Mouse (Mus musculus) embryonic facial prominence, embryonic 10.5 days (tissue): ENCODE measurements around the gene Ccdc83. TPM values are rescaled to one million over a fixed set of nuclear protein-coding genes. Genes with fewer than 3 reads are reported as not detected.

Source experiments
- DNase-seq: peaks from one replicate; pipeline ENCODE4 v3.0.0-alpha.2; 2017; ENCODE audit warnings: low spot score
- H3K27ac ChIP-seq: fragments of 300-500 bp; sonication (generic); replicated peaks from 2 replicates; pipeline ENCODE4 v1.5.1; 2016; ENCODE audit warnings: mild to moderate bottlenecking
- H3K27me3 ChIP-seq: fragments of 300-500 bp; sonication (generic); replicated peaks from 2 replicates; pipeline ENCODE4 v1.6.1; 2016; ENCODE audit warnings: low read depth, mild to moderate bottlenecking; ENCODE audit not compliant: poor library complexity, severe bottlenecking
- H3K36me3 ChIP-seq: fragments of 300-500 bp; sonication (generic); replicated peaks from 2 replicates; pipeline ENCODE4 v1.6.1; 2016; ENCODE audit warnings: mild to moderate bottlenecking, moderate library complexity
- H3K4me1 ChIP-seq: fragments of 300-500 bp; sonication (generic); 2 replicates; pipeline ENCODE4 v1.6.1; 2016
- H3K4me3 ChIP-seq: fragments of 300-500 bp; sonication (generic); 2 replicates; pipeline ENCODE4 v1.5.1; 2016; ENCODE audit warnings: mild to moderate bottlenecking, moderate library complexity
- H3K9me3 ChIP-seq: fragments of 300-500 bp; sonication (generic); 2 replicates; pipeline ENCODE4 v1.6.1; 2016; ENCODE audit warnings: mild to moderate bottlenecking
- WGBS: fragments of 180-500 bp; shearing (Covaris S2); methylation state at CpG from one replicate; pipeline ENCODE4 v1.1.7; 2016; 5-methylcytosine and 5-hydroxymethylcytosine counted together
- polyA plus RNA-seq: library from polyadenylated mRNA; unstranded; fragments of >200 nt; fragmentation: Nextera tagmentation; extraction: Ambion mirVana; gene quantifications from 2 replicates; pipeline ENCODE4 v1.2.1, GENCODE M21; 2016

The Ccdc83 gene
- polyA plus RNA-seq, 1 experiment from 2014 or later, result not detected

GRCm38 (mm10) chr7:90281759-90282546, 16.4 kb upstream of the Ccdc83 start:
- H3K9me3 ChIP-seq, result no peaks in the 10 kb centered on the region
- no peak for DNase-seq
- no peak overlapping the region for H3K4me3 ChIP-seq
- H3K36me3 ChIP-seq, result no peaks in the 10 kb centered on the region
- H3K27ac ChIP-seq, result no peak overlapping the region
- H3K4me1 ChIP-seq, result peaks cover 8% of the 10 kb centered on the region
- H3K27me3 ChIP-seq, result no peaks in the 10 kb centered on the region
- 88% methylated on average over 11 of the region's 11 CpGs for WGBS

- peak; percentile 35 for DNase-seq
- Histone ChIP-seq H3K4me1 (peaks cover 8% of the 10 kb centered on the region), H3K27me3 (no peaks in the 10 kb centered on the region), H3K4me3 (no peak overlapping the region), H3K9me3 (no peaks in the 10 kb centered on the region), H3K27ac (no peak overlapping the region), H3K36me3 (no peaks in the 10 kb centered on the region)
- 50% methylated on average over 8 of the region's 8 CpGs for WGBS
These were observed 15.3 kb upstream of the Ccdc83 start for GRCm38 (mm10) chr7:90280878-90281277.

DNA sequence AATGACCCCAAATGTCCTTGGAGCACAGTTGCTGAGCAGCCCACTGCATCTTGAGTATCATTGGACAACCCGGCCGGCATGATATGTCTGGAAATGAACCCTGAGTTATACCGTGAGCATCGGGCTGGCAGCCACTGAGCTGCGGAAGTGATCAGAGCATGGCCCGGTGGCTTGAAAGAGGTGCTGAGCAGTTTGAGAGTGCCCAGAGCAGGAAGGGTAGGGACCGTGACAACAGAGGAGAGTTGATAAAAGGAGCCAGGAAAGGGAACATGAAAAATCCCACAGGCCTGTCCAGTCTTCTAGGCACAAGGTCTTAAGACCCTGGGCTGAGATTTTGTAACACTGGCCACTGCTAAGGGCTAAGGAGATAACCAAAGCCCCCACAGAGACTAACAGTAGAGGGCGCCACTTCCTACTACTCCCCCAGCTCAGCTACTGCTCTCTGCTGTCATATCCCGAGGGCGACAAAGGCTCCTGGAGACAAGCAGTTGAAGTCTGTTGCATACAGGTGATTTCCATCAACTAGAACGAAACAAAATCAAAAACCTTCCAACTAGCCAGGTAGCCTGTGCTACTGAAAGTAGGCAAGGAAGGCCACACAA, 14.8 kb upstream of the Ccdc83 start:
- H3K4me1 ChIP-seq, result peaks cover 8% of the 10 kb centered on the region
- no peak overlapping the region for H3K4me3 ChIP-seq
- no peaks in the 10 kb centered on the region for H3K36me3 ChIP-seq
- H3K27me3 ChIP-seq, result no peaks in the 10 kb centered on the region
- peak; percentile 43 for DNase-seq
- H3K27ac ChIP-seq, result no peak overlapping the region
- WGBS, result 64% methylated on average over 11 of the region's 11 CpGs
- H3K9me3 ChIP-seq, result no peaks in the 10 kb centered on the region

- Histone ChIP-seq H3K9me3 (no peaks in the 10 kb centered on the region), H3K4me3 (no peak overlapping the region), H3K4me1 (peaks cover 8% of the 10 kb centered on the region), H3K27ac (no peak overlapping the region), H3K36me3 (no peaks in the 10 kb centered on the region), H3K27me3 (no peaks in the 10 kb centered on the region)
- 90% methylated on average over 4 of the region's 4 CpGs for WGBS
- DNase-seq, result no peak
These were observed 13.6 kb upstream of the Ccdc83 start for GRCm38 (mm10) chr7:90279136-90279535.

- no peak overlapping the region for H3K27ac ChIP-seq
- WGBS, result 57% methylated on average over 4 of the region's 4 CpGs
- no peaks in the 10 kb centered on the region for H3K27me3 ChIP-seq
- DNase-seq, result no peak
- peaks cover 8% of the 10 kb centered on the region for H3K4me1 ChIP-seq
- no peaks in the 10 kb centered on the region for H3K9me3 ChIP-seq
- H3K36me3 ChIP-seq, result no peaks in the 10 kb centered on the region
- no peak overlapping the region for H3K4me3 ChIP-seq
These were observed 12.2 kb upstream of the Ccdc83 start for GRCm38 (mm10) chr7:90277769-90278168.

DNA sequence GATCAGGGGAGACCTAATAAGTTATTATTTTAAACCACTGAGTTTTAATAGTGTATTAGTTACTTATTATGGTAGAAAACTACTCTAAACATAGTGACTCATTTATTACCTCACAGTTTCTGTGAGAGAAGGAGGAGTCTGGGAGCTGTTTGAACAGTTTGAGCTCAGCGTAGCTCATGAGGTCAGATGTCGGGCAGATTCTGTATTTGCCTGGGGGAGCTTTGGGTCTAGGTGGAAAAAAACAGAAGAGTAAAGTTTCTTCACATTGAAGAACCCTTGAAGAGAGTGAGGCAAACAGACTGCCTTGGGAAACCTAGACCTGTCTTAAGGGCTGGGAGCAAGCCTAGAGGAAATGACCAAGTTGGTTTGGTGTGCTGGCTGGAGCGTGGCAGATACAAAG, 11.7 kb upstream of the Ccdc83 start:
- H3K27me3 ChIP-seq, result no peaks in the 10 kb centered on the region
- H3K27ac ChIP-seq, result no peak overlapping the region
- H3K36me3 ChIP-seq, result no peaks in the 10 kb centered on the region
- DNase-seq, result no peak
- no peaks in the 10 kb centered on the region for H3K9me3 ChIP-seq
- peaks cover 8% of the 10 kb centered on the region for H3K4me1 ChIP-seq
- 68% methylated on average over 3 of the region's 3 CpGs for WGBS
- no peak overlapping the region for H3K4me3 ChIP-seq

DNA sequence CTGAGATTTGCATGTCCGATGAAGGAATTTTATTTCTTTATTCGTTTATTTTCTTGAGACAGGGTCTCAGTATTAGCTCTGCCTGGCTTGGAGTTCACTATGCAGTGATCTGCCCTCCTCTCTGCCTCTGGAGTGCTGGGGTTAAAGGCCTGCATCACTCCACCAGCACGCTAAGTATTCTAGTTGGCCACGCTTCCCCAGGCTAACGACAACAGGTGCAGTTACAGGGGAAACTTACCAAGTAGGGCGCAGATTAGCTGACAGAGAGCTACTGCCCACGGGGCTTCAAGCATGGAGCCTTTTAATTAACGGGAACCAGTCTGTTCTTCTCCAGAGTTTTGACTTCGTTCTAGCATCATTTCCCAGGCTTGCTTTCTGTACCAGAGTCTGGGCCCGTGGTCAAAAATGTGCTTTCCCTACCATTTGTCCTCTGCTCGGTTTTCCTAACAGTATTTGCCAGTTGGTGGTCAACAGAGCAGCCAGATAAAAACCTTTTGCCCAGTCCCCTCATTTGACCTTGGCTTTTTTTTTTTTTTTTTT, 9.1 kb upstream of the Ccdc83 start:
- Histone ChIP-seq H3K36me3 (no peaks in the 10 kb centered on the region), H3K9me3 (no peaks in the 10 kb centered on the region), H3K4me3 (no peak overlapping the region), H3K27ac (no peak overlapping the region), H3K27me3 (no peaks in the 10 kb centered on the region), H3K4me1 (peaks cover 5% of the 10 kb centered on the region)
- WGBS, result 63% methylated on average over 11 of the region's 11 CpGs
- no peak for DNase-seq

DNA sequence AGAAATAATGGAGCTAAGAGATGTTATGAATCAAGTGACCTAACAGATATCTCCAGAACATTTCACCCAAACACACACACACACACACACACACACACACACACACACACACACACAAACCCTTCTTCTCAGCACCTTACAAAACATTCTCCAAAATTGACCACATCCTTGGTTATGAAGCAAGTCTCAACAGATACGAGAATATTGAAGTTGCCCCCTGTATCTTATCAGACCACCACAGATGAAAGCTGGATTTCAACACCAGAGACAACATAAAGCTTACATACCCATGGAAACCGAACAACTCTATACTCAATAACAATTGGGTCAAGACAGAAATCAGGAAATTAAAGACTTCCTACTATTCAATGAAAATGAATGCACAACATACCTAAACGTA, 4.6 kb upstream of the Ccdc83 start:
- H3K36me3 ChIP-seq, result no peaks in the 10 kb centered on the region
- 84% methylated on average over 3 of the region's 3 CpGs for WGBS
- H3K4me1 ChIP-seq, result peaks cover 5% of the 10 kb centered on the region
- no peak overlapping the region for H3K27ac ChIP-seq
- no peak overlapping the region for H3K4me3 ChIP-seq
- H3K27me3 ChIP-seq, result no peaks in the 10 kb centered on the region
- H3K9me3 ChIP-seq, result no peaks in the 10 kb centered on the region
- no peak for DNase-seq

DNA sequence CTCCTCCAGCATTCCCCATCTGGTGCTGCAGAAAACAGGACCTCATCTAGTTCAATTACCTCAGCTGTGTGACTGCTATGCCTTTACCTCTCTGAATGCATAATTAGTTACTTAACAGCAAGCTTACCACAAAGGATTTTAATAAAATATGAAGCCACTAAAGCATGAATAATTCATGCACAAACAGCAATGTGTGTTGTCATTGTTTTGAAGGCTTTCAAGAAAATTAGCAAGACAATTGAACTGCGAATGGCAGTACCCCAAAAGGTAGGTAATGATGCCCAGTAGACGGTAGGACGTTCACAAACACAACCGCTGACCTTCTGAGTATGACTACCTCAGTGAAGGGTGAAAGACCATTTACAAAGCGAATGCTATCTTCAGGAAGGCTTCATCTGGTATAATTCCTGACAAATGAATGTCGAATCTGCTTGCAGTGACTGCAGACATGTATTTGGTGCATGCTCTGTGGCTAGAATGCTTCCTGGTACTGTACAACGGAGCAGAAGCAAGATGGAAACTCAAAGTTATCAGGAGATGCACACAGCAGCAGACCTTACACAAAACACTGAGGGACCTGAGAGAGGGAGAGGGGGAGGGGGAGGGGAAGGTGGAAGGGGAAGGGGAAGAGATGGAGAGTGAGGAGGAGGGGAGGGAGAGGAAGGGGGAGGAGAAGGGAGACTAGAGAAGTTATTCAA, 3.5 kb downstream of the Ccdc83 start:
- H3K4me1 ChIP-seq, result peaks cover 12% of the 10 kb centered on the region
- no peak overlapping the region for H3K27ac ChIP-seq
- no peaks in the 10 kb centered on the region for H3K36me3 ChIP-seq
- no peaks in the 10 kb centered on the region for H3K27me3 ChIP-seq
- no peak for DNase-seq
- 34% methylated on average over 7 of the region's 7 CpGs for WGBS
- H3K4me3 ChIP-seq, result no peak overlapping the region
- no peaks in the 10 kb centered on the region for H3K9me3 ChIP-seq

GRCm38 (mm10) chr7:90259899-90260298, 5.7 kb downstream of the Ccdc83 start:
- no peak overlapping the region for H3K4me3 ChIP-seq
- WGBS, result 86% methylated on average over 2 of the region's 2 CpGs

DNA sequence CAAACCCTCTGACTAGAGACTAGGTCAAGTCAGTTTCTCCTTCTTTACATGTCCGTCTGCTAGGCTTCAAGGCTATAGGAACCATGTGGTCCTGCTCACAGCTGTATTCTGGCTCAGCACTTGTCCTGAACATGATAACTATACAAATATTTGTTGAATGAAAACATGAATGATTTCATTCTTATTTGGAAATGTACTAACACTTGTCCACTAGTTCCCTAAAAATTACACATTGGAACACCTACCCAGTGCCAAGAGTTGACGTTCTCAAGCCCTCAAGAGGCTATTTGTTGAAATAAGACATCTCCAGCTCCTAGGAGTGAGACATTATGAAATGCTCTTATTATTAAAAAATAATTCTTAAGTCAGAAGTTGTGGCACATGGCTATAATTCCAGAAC, 6.9 kb downstream of the Ccdc83 start:
- Histone ChIP-seq H3K9me3 (no peaks in the 10 kb centered on the region), H3K36me3 (no peaks in the 10 kb centered on the region), H3K4me1 (peaks cover 5% of the 10 kb centered on the region; the same call in 1 of the 2 replicates), H3K27me3 (no peaks in the 10 kb centered on the region), H3K27ac (no peak overlapping the region), H3K4me3 (no peak overlapping the region)
- WGBS, result 91% methylated on average over 2 of the region's 2 CpGs
- DNase-seq, result no peak

More at GRCm38 (mm10) chr7:90259899-90260298, 5.7 kb downstream of the Ccdc83 start:
- no peak for DNase-seq
- no peaks in the 10 kb centered on the region for H3K9me3 ChIP-seq
- no peaks in the 10 kb centered on the region for H3K36me3 ChIP-seq
- no peaks in the 10 kb centered on the region for H3K27me3 ChIP-seq
- peaks cover 5% of the 10 kb centered on the region; the same call in 1 of the 2 replicates for H3K4me1 ChIP-seq
- H3K27ac ChIP-seq, result no peak overlapping the region

DNA sequence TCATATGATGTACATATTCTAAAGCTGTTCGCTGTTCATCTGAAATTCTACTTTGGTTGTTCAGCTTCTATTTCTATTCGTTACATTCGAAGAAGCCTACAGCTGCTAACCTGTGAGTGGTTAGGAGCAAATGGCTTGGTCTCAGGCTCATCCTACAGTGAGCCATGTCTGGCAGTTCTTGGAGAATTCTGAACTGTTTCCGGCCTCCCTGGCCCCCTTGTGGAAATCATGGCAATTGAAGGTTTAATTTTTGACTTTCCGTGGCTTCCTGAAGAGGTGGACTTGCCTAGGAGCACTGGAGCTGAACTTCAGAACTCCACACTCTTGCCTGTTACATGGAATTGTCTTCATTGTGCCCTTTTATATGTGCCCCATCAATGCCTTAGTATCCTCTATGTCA, 12.6 kb downstream of the Ccdc83 start:
- no peak overlapping the region for H3K27ac ChIP-seq
- no peaks in the 10 kb centered on the region for H3K9me3 ChIP-seq
- H3K36me3 ChIP-seq, result no peaks in the 10 kb centered on the region
- no peaks in the 10 kb centered on the region for H3K4me1 ChIP-seq
- WGBS, result 77% methylated on average over 5 of the region's 5 CpGs
- DNase-seq, result peak; percentile 21
- no peak overlapping the region for H3K4me3 ChIP-seq
- H3K27me3 ChIP-seq, result no peaks in the 10 kb centered on the region
